Mouse (Mus musculus): ENCODE measurements around the gene Hist1h4c.
"Not testable (repeated sequence)": the region's sequence is repeated elsewhere in the genome, so short reads cannot be mapped to it uniquely, and the experiment has no call there.

The Hist1h4c gene

GRCm38 (mm10) chr13:23729192-23729525 is 30.9 kb upstream of the Hist1h4c start:
- no peak for DNase-seq (ENCODE audit: low spot score in 2 of 2)

GRCm38 (mm10) chr13:23728472-23729191 is 30.4 kb upstream of the Hist1h4c start:
- DNase-seq (ENCODE audit: low spot score in 2 of 2) = no peak

GRCm38 (mm10) chr13:23725213-23725612 is 27.0 kb upstream of the Hist1h4c start:
- DNase-seq (ENCODE audit: low spot score in 2 of 2) = no peak

GRCm38 (mm10) chr13:23724239-23724638 is 26.0 kb upstream of the Hist1h4c start:
- no peak for DNase-seq (ENCODE audit: low spot score in 2 of 2)

- not testable (repeated sequence) for DNase-seq (ENCODE audit: low spot score in 2 of 2)
These were observed 19.5 kb upstream of the Hist1h4c start for GRCm38 (mm10) chr13:23717593-23718245.

- no peak for DNase-seq (ENCODE audit: low spot score in 2 of 2)
These were observed 18.9 kb upstream of the Hist1h4c start for GRCm38 (mm10) chr13:23717176-23717575.

GRCm38 (mm10) chr13:23716261-23717042 is 18.2 kb upstream of the Hist1h4c start:
- no peak for DNase-seq (ENCODE audit: low spot score in 2 of 2)

GRCm38 (mm10) chr13:23710374-23711089 is 12.3 kb upstream of the Hist1h4c start, which contains the start of gene Hfe:
Gene Hfe, minus strand, starts transcription at chr13:23710854.
- no peak for DNase-seq (ENCODE audit: low spot score in 2 of 2)

- no peak for DNase-seq (ENCODE audit: low spot score in 2 of 2)
These were observed 11.6 kb upstream of the Hist1h4c start for GRCm38 (mm10) chr13:23709714-23710373.

- DNase-seq (ENCODE audit: low spot score in 2 of 2) = no peak
These were observed 10.4 kb upstream of the Hist1h4c start for GRCm38 (mm10) chr13:23708654-23709053.

GRCm38 (mm10) chr13:23708041-23708440 is 9.8 kb upstream of the Hist1h4c start:
- DNase-seq (ENCODE audit: low spot score in 2 of 2) = no peak

GRCm38 (mm10) chr13:23706771-23707170 is 8.5 kb upstream of the Hist1h4c start:
- DNase-seq (ENCODE audit: low spot score in 2 of 2) = no peak

GRCm38 (mm10) chr13:23705751-23706356 is 7.6 kb upstream of the Hist1h4c start:
- no peak for DNase-seq (ENCODE audit: low spot score in 2 of 2)

GRCm38 (mm10) chr13:23702801-23703200 is 4.5 kb upstream of the Hist1h4c start:
- DNase-seq (ENCODE audit: low spot score in 2 of 2) = not testable (repeated sequence)

GRCm38 (mm10) chr13:23702220-23702619 is 4.0 kb upstream of the Hist1h4c start:
- DNase-seq (ENCODE audit: low spot score in 2 of 2) = no peak

GRCm38 (mm10) chr13:23700786-23701520 is 2.7 kb upstream of the Hist1h4c start:
- DNase-seq (ENCODE audit: low spot score in 2 of 2) = peak in 1 of 2 experiments; percentile 66

- DNase-seq (ENCODE audit: low spot score in 2 of 2) = no peak
These were observed 1.5 kb upstream of the Hist1h4c start for GRCm38 (mm10) chr13:23699767-23700166.

GRCm38 (mm10) chr13:23698996-23699395 is 742 bp upstream of the Hist1h4c start:
- DNase-seq (ENCODE audit: low spot score in 2 of 2) = no peak

GRCm38 (mm10) chr13:23697491-23698299 is 559 bp downstream of the Hist1h4c start:
- DNase-seq (ENCODE audit: low spot score in 2 of 2) = no peak
